Mouse (Mus musculus): Measurements from ENCODE around the gene Gm3618. TPM values are rescaled to one million over a fixed set of nuclear protein-coding genes. Genes with fewer than 3 reads are reported as not detected.
"Not testable (repeated sequence)": the region's sequence is repeated elsewhere in the genome, so short reads cannot be mapped to it uniquely, and the experiment has no call there.

Gm3618 gene
- not detected for total RNA-seq (2021)

GRCm38 (mm10) chr14:6343578-6343977, at the start of gene Gm3618:
TSS of gene Gm3618 (minus strand) at chr14:6343678.
- DNase-seq, result not testable (repeated sequence)

GRCm38 (mm10) chr14:6390219-6390618, 46.7 kb upstream of the Gm3618 start, which contains the start of gene Gm16440:
TSS of gene Gm16440 (minus strand) at chr14:6390319.
- DNase-seq, result not testable (repeated sequence)

GRCm38 (mm10) chr14:6304743-6305142, 38.7 kb downstream of the Gm3618 start, which contains the start of gene Gm21103:
TSS of gene Gm21103 (minus strand) at chr14:6304843.
- DNase-seq, result not testable (repeated sequence)

- peak; percentile 75 for DNase-seq
Observed at GRCm38 (mm10) chr14:6286931-6287715, 56.4 kb downstream of the Gm3618 start, which contains the start of gene Gm3411. TSS of gene Gm3411 (minus strand) at chr14:6287250.

Other genes with a start within 250 kb of the Gm3618 start
- gene Gm8206, start 249.7 kb downstream of the Gm3618 start, total RNA-seq (2021), result under 1 TPM in 1 of 2 experiments, not detected in 1; 0.63 TPM
- under 1 TPM; 0.47 to 0.76 TPM for gene Gm3468, start 235.0 kb downstream of the Gm3618 start, total RNA-seq (2021)
- not detected for gene Gm3476, start 217.9 kb downstream of the Gm3618 start, total RNA-seq (2021)
- 1 to 10 TPM in 1 of 2 experiments, under 1 TPM in 1; 0.74 to 1.7 TPM for gene Gm21560, start 124.4 kb downstream of the Gm3618 start, total RNA-seq (2021)
- 1 to 10 TPM in 1 of 2 experiments, under 1 TPM in 1; 0.86 to 1.8 TPM for gene Gm3411, start 56.4 kb downstream of the Gm3618 start, total RNA-seq (2021)
- not detected for gene Gm21103, start 38.8 kb downstream of the Gm3618 start, total RNA-seq (2021)
- gene Gm16440, start 46.6 kb upstream of the Gm3618 start, total RNA-seq (2021), result not detected
- gene Gm3591, start 68.8 kb upstream of the Gm3618 start, total RNA-seq (2021), result under 1 TPM; 0.69 to 0.74 TPM
- gene Gm3594, start 100.9 kb upstream of the Gm3618 start, total RNA-seq (2021), result not detected
- under 1 TPM in 1 of 2 experiments, not detected in 1; 0.19 TPM for gene Gm8356, start 193.6 kb upstream of the Gm3618 start, total RNA-seq (2021)
- gene Gm3629, start 246.9 kb upstream of the Gm3618 start, total RNA-seq (2021), result under 1 TPM; 0.41 to 0.90 TPM

All from heart, postnatal 4 days (tissue).